Mouse (Mus musculus) neutrophil, adult 59 days (primary cell): ENCODE results near the gene Kif14. TPM values are rescaled to one million over a fixed set of nuclear protein-coding genes. Genes with fewer than 3 reads are reported as not detected.

Experiments
- total RNA-seq, 2 experiments: library from RNA; stranded (reverse); gene quantifications; 1 replicate in 1 of 2; 2 replicates in 1 of 2; pipeline ENCODE4 v1.2.4; 2023

The Kif14 gene
- 10 to 100 TPM; 17.4 to 19.7 TPM for total RNA-seq

GRCm38 (mm10) chr1:136466143-136466811 lies at the start of gene Kif14:
TSS of gene Kif14 (plus strand) at chr1:136466343.

Other genes with a start within 250 kb of the Kif14 start
- gene Inava, start 232.1 kb upstream of the Kif14 start, total RNA-seq = not detected
- not detected for gene Gpr25, start 205.5 kb upstream of the Kif14 start, total RNA-seq
- 10 to 100 TPM; 13.0 to 13.9 TPM for gene Camsap2, start 120.2 kb upstream of the Kif14 start, total RNA-seq
- 1 to 10 TPM; 3.9 to 6.7 TPM for gene Ddx59, start 51.1 kb upstream of the Kif14 start, total RNA-seq
- 10 to 100 TPM; 19.6 to 21.5 TPM for gene Zfp281, start 158.6 kb downstream of the Kif14 start, total RNA-seq